Mouse (Mus musculus) skeletal muscle tissue, adult 2 months (tissue): Measurements from ENCODE around the gene Gm8871.
"Not testable (repeated sequence)": the region's sequence is repeated elsewhere in the genome, so short reads cannot be mapped to it uniquely, and the experiment has no call there.

ENCODE experiments used
- DNase-seq: peaks from one replicate; pipeline ENCODE4 v3.0.0-alpha.2; 2012; ENCODE audit warnings: low read depth, low spot score

Gene Gm8871

GRCm38 (mm10) chr5:10947505-10947904 is at the start of gene Gm8871, which contains the start of gene Gm8857:
Gm8871 (plus strand) TSS chr5:10947805.
Gm8857 (plus strand) TSS chr5:10947807.
- DNase-seq: not testable (repeated sequence)

GRCm38 (mm10) chr5:10953512-10953911 is 5.9 kb downstream of the Gm8871 start:
- DNase-seq: not testable (repeated sequence)

DNA sequence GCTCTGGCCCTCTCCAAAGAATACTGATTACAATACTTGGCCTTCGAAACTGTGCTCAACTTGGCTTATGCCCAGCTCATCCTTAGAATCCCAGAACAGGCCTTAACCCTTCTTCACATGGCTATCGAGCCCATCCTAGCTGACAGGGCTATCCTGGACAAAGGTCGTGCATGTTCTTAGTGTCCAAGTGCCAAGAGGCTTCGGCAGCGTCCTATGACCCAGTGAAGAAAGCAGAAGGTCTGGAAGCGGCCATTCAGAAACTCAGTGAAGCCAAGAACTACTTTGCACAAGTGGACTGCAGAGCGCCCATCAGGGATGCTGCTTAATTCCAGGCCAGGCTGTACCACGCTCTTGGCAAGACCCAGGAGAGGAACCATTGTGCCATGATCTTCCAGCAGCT is 10.5 kb downstream of the Gm8871 start:
- DNase-seq: not testable (repeated sequence)
